Mouse (Mus musculus): ENCODE data around the gene Cd3d.

DNA sequence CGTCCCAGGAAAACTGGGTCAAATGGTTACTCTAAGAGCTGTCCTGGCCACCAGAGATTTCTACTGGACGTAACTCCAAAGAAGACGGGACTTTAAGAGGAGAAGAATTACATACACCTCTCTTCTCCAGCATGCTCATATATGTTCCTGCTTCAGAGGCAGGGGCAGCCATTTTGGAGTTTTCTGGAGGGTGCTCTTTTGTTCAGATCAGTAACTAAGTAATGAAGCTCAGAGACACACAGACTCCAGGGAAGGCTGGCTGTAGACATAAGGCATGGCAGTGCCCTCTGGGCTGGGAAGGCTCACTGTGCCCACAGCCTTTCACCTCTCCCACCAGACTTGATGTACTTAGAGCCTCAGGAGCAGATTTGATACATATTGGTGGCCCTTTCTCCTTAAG is 945 bp downstream of the Cd3d start:
- TF ChIP-seq CTCF (IDR thresholded peaks at IDR 0.05; ENCODE audit: control insufficient read depth, insufficient read depth, insufficient read length) (no peak), FOSL1 (IDR thresholded peaks at IDR 0.05; ENCODE audit: insufficient read depth, low read length, poor library complexity, severe bottlenecking) (no peak)
